Mouse (Mus musculus) R1 (cell line): ENCODE measurements around the gene Chic2.
A peak's percentile ranks its signal among the peaks of the same experiment; 100 is the strongest.

Source experiments
- DNase-seq: peaks from one replicate; pipeline ENCODE4 v3.0.0-alpha.2; 2018; ENCODE audit warnings: low read depth, low spot score

Chic2 gene

DNA sequence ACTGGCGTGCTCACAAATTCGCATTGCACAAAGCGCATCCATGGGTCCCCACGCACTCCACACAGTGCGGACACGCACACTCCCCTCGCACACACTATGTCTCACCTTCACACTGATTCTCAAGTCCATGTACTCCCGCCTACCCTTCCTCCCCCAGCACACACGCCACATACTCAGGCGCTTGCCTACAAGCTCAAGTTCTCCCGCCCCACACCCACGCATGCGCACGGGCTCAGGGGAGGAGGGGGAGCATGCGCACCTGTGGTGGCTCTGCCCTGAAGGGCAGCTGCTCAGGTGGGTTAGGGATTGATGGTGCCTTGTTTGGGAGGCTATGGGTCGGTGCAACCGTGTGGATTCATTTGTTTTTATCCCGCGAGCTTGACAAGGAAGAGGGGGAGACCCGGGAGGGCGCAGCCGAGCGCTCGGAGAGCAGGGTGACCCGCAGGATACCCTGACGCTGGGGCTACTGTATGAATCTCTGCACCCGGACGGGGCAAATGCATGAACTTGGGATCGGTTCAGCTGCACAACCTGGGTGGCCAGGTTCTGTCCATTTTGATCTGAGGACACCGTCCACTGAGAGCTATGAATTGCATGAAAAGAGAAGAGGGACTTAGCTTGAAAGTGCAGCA is 22.7 kb upstream of the Chic2 start:
- peak; percentile 94 for DNase-seq

- DNase-seq: no peak
Measured at GRCm38 (mm10) chr5:75066715-75067114, 22.1 kb upstream of the Chic2 start.

GRCm38 (mm10) chr5:75063177-75063576 is 18.6 kb upstream of the Chic2 start:
- no peak for DNase-seq

- DNase-seq: no peak
Measured at GRCm38 (mm10) chr5:75051109-75051508, 6.5 kb upstream of the Chic2 start.

GRCm38 (mm10) chr5:75046681-75047321 is 2.2 kb upstream of the Chic2 start:
- no peak for DNase-seq

DNA sequence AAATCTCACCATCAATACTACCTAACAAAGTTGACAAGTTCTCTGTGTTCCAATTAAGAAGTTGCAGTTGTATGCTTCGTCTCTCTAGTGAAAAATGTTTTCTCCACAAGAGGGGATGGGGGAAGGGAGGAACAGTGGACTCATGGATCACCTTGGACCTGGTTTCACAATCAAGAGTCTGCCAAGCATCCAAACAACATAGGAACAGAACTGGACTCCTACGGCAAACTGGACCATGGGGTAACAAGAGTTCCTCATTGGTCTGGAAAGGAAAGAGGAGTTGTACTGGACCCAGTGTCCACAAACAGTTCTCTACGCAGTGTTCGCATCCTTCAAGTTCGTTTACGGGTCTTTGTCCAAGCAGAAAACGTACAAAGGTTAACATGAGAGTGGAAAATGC is 797 bp upstream of the Chic2 start:
- no peak for DNase-seq

- peak; percentile 36 for DNase-seq
Measured at GRCm38 (mm10) chr5:75043621-75044301, 813 bp downstream of the Chic2 start.

- DNase-seq: no peak
Measured at GRCm38 (mm10) chr5:75043011-75043445, 1.5 kb downstream of the Chic2 start.

DNA sequence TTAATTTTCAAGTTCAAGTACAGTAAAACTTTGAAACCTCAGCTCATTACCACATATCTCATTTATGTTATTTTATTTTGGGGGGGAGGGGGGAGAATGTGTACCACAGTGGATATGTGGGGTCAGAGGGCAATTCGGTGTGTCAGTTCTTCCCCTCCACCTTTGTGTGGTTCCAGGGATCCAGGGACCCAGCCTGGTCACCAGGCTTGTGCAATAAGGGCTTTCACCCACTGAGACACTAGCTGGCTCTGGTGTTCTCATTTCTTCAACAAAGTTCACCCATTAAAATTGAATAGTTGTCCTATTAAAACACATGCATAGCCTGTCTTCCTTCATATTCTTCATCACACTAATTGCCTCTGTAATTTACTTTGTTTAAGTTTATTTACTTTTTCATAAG is 5.3 kb downstream of the Chic2 start:
- DNase-seq: no peak

GRCm38 (mm10) chr5:75035475-75035874 is 9.1 kb downstream of the Chic2 start:
- no peak for DNase-seq

GRCm38 (mm10) chr5:75014768-75015167 is 29.8 kb downstream of the Chic2 start:
- no peak for DNase-seq

DNA sequence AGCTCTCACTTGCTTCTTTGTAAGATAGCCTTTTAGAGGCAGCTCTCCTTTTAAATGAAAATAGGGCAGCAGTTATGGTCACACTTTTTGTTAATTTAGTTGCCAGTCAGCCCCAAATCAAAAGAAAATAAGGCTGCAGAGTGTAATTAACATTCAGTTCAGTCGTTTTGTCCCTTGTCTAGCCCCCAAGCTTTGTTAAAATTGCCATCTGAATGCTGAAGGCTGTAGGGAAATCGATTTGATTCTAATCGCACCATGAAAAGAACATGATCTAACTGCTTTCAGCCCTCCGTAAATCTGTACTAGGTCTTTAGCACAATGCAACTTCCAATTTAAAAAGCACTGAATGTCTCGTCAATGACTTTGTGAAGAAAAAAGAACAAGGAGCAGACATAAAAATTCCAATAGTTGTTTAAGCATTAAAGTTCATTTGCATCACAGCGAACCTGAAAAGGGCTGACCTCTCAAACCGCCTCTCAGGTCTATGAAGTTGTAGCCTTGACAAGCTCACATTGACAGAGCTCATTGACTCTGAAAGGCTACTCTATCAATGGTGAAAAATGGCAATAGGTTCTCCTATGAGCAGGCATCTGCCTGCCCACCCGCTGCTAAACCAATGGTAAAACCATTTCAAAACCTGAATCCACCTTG is 31.7 kb downstream of the Chic2 start:
- DNase-seq: peak; percentile 80

DNA sequence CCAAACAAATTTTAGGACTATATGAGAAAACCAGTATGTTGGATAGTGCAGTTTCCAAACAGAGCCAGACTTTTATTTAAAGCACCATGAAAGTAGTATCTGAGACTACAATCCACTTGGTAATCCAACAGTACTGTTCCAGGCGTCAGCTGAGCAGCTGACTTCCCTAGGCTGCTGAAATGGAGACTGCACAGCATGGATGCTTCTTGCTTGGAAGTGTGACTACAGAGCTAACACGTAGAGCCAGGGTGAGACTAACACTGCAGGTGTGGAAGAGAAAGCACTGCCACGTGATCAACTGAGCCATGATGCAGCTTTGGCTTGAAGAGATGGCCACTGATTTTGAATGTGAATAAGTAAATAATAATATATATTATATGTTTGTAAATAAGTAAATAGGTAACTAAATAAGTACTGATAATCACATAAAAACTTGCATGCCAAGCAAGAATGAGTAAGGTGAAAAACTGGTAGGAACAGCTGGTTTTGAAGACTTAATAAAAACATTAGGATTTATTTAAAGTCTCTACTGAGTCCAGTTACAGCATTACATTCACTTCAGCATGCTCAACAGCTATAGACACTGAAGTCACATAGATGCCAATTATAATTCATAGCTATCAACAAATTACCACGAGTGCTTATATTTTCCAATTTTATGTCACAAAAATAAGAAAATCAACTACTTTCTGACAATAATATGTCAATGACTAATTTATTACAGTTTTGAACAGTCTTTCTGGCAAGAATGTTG is 32.4 kb downstream of the Chic2 start:
- DNase-seq: peak; percentile 29

- no peak for DNase-seq
Measured at GRCm38 (mm10) chr5:75004755-75005154, 39.8 kb downstream of the Chic2 start.

- no peak for DNase-seq
Measured at GRCm38 (mm10) chr5:75002109-75002508, 42.5 kb downstream of the Chic2 start.

GRCm38 (mm10) chr5:74998716-74999512 is 45.7 kb downstream of the Chic2 start:
- peak; percentile 70 for DNase-seq

DNA sequence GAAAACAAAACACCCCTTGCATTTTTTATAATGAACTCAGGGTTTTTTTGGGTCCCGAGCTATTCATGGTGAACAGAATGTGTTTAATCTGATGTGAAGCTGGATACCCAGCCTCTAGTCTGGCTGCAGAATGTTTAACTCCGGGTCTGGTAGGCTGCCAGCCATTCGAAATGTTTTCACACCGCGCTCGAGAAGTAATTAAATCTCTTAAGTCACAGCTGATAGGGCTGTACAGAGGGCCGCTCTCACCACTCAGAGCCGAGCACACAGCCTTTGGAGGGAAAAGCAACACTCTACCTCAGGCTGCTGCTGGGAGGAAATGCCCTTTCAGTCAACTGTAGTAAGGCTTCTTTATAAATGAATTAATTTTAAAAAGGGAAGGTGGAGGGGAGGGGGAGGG is 49.6 kb downstream of the Chic2 start:
- no peak for DNase-seq

GRCm38 (mm10) chr5:74984101-74984500 is 60.5 kb downstream of the Chic2 start:
- no peak for DNase-seq

- no peak for DNase-seq
Measured at GRCm38 (mm10) chr5:74980574-74980973, 64.0 kb downstream of the Chic2 start.

GRCm38 (mm10) chr5:74980154-74980553 is 64.4 kb downstream of the Chic2 start:
- no peak for DNase-seq

DNA sequence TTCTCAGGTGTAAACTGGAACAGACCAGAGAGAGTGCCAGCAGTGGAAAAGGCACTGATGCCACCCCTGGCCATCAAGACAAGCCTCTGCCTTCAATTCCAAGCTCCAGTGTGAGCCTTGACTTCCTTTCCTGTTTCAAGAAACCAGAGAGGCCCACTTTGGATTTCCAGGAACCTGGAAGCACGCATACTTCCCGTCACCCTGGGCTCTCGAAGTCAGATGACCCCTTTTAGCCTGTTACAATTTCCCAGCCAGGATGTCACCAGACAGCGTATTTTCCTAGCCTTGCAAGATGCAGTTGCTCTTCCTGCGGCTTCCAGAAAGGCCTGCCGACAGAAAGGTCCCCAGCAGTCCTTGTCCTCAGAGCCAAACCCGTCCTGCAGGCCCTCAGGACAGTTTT is 65.0 kb downstream of the Chic2 start:
- no peak for DNase-seq
